Mouse (Mus musculus): ENCODE results near the gene Gm13889.

Gm13889 gene

DNA sequence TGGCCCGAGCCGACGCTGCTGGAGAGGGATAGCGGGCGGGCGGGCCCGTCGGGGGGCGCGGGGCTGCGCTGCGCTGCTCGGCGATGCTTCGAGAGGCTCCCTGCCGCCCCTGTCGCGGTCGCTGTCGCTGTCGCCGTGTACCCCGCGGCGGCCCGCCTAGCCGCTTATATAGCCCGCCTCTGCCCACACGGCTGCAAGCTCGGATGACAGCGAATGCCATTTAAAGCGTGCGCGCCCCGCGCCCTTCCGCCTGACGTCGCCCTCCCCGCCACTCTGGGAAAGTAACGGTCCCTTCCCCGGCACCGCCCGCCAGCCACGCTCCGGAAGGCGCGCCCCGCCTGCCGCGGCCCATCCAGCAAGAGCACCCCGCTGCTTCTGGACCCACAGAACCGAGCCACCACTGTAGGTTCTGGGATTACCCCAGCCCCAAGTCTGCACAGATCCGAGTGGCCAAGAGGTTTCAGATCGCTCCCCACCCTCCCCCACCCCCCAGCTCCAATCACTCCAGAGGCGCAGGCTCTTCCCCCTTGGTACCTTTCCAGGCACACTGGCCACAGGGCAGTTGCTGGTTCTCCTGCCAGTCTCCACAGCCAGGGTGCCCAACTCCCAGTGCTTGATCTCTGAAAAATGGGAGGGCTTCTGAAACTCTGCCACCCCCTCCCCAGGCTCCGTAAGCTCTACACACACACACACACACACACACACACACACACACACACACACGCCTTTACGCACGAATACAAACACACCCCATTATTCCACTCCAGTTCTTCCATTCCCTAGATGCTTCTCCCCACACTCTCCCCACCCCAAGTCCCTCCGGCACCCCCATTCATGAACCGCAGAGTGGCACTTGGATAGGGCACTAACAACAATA is at the start of gene Gm13889:
Gene Gm13889, minus strand, starts transcription at position 294 of the 877 bp plus-strand sequence.
- DNase-seq, result peak; percentile 74 to 77

DNA sequence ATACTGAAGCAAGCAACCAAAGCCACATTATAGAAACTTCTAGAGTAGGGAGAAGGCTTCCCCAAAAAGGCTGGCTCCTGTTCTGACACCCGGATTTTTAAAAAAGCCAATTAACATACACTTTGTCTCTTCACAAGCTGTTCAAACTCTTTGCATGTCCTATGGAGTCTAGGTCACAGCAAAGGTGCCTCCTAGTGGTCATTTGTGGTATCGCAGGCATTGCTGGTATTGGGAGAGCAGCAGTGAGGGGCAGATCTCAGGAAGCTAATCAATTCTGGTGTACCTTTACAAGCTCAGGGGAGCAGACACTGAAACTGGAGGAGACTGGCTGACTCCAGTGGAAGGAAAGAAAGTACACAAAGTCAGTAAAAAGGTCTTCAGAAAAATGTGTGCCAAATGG is 45.3 kb upstream of the Gm13889 start:
- DNase-seq, result peak; percentile 94 to 98

DNA sequence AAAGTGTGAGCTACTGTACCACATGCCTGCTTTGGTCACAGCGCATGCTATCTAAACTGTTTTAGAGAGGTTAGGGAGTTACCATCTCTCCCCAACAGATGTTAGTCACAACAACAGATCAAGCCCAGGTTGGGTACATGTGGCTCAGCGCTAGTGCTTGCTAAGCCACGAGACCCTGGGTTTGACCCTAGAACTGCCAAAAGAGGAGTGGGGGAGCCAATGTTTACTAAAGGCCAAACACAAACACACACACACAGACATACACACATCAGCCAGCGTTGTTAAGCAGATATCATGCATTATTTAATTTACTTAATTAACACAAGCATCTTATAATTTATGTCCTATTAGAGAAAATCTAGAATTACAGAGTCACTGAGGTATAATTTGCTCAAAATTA is 44.9 kb upstream of the Gm13889 start:
- no peak for DNase-seq

DNA sequence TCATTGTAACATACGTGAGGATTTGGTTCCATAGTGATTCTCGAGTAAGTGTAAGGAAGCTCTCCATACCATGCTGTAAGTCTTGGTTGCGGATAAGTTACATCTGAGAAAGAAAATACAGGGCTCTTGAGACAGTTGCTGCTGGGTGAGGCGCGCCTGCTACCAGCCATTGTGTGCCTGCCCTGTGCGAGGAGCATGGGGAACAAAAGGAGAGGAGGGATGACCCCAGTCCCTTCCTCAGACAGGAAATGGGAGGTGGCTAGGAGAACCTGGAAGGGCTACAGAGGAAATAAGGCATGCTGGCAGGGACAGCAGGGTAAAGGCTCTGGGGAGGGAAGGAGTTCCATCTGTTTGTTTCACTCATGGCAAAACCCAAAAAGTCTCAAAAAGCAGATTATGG is 44.4 kb upstream of the Gm13889 start:
- no peak for DNase-seq

DNA sequence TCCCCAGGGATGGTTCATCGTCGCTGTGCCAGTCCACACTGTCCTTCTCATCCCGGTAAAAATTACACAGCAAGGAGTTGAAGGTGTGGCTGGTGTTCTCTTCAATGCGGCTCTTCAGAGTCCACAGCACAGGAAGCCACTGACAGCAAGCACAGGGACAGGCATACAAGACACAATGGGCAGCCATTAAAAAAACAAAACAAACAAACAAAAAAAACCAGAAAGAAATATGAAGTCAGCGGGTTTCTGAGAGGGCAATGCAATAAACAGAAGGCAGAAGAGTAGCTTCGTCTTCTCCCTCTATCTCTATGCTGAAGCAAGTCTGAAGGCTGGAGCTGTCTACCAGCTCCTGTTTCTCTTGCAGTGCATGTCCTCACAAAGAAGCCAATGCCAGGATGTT is 39.3 kb upstream of the Gm13889 start, which contains the start of gene Gm27027:
Gene Gm27027, minus strand, starts transcription at position 101 of the 400 bp plus-strand sequence.
- no peak for DNase-seq

DNA sequence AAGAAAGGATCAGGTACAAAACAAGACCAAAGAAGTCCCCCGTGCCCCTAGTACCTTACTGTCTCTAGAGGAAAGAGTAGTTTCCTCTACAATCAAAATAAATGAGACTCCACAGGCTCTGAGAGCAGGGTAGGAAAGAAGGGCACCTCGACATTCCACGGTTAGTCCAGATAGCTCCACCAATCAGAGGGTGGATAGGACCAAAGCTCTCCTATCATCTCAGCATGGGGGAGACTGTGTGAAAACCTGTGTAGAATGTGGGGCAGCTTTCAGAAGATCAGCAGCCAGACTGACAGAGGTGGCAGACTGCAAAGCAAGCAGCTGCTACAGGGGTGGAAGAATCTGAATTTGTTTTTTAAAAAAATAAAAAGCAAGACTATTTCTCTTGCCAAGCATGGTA is 35.8 kb upstream of the Gm13889 start:
- no peak for DNase-seq

DNA sequence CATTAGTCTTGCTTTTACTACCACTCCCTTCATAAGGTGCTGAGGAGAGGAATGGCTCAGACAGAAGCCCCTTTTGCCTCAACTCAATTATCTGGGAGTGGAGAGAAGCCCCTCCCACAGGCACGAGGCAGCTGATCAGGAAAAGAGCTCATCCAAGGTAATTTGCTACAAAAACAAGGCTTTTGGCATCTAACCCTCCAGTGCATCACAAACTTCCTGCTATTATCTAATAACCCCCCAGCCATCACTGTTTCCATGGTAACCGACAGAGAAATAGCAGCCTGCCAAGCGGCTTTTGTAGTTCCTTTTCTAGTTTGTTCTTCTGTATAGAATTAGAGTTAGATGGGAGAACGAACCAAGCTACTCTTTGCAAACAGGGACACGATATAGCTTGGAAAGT is 35.3 kb upstream of the Gm13889 start:
- no peak for DNase-seq

DNA sequence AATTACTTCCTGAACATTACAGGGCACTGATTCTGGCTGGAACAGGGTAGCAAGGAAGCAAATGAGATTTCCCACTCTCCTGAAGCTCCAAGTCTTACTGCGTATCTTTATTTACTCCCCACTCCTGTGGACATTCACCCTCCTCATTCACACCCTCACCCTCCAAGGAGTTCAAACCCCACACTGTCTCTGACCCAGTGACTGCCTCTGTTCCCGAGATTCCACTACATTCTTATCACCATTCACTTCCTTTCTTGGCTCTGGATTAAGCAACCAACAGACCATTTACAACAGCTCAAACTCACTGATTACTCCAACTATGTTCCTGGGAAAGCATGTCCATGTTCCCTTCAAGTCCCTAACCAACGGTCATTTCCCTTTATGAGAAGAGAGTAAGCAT is 34.3 kb upstream of the Gm13889 start:
- no peak for DNase-seq

DNA sequence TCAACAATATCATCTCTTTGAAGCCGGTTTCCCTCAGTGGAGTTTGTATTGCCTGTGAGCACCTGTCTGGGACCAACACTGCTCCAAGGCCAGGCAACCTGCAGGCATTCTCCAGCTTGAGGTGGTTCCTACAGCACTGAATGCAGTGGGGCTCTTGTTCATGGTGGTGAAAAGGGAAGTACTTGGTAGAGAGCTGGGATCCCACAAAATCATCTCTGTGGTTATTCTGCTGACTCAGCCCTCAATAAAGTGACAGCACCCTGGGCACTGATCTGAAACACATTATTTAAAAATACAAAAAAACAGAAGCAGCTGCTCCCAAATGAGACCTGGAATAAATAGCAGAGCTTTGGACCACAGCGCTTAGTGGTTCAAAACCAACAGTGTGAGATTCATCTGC is 31.4 kb upstream of the Gm13889 start:
- DNase-seq, result no peak

DNA sequence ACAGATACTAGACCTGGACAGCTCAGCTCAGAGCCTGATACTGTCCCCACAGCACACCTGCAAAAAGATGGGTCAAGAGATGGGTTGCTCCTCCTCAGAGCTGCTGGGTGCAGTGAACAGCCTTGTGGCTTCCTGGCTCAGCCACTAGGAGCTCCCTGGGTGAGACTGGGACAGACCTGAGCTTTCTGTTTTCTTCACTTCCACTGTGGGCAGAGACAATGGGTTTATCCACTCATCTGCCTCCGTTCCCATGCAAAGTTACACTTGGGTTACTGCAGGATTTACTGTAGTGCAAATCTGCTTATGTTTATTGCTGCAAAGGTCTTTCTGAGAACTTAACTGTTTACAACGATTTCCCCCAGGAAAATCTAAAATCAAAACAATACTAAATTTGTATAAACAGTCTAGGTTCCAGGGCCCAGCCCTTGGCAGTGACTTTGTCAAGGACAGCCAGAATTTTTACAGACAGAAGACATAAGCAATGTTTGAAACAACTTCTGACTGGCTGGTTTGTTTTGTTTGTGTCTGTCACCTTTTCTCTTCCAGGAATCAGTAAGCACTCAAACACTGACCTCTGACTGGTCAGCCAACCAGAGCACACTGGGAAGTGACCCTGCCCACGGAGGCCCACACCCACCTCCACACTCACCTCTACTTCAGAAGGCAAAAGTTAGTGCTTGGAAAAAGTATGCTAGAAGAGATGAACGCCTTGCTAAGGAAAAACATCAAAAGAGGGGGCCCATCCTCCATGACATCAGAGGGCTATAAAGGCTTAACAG is 25.6 kb upstream of the Gm13889 start:
- no peak for DNase-seq

DNA sequence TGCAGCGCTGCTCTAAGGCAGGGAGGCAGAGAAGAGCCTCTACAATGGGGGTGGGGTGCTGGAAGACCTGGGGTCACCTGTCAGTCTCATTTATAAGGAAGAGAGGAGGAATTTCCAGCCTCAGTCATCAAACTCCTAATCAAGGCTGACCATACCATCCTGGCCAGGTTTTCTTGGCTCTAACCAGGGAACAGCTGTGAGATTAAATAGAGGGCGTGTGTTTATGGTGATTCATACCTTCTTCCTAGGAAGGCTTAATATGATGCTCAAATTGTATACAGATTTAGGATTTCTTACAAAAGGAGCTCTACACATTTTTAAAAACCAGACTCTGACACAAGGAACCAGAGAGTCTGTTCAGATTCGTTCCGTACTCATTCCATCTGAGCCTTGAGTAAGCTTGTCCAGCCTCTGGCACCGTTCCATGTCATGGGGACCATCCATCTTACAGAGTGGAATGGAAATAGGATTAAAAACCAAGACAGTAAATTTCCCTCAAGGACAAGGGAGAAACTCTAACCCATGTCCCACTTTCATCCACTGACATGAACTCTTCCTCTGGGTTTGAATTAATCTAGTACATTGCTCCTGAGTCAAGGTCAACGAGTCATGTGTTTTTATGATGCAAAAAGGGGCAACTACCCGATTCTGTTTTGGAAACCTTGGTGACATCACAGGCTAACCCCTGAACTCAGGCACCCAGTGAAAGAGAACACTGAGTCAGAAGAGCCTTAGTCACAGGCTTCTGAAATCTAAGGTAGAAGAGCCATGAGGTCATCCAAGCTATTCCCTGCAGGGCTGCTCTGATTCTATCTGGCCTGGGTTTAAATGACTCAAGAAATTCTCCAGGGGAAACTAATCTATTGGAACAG is 22.5 kb upstream of the Gm13889 start:
- DNase-seq, result peak; percentile 78 to 81

DNA sequence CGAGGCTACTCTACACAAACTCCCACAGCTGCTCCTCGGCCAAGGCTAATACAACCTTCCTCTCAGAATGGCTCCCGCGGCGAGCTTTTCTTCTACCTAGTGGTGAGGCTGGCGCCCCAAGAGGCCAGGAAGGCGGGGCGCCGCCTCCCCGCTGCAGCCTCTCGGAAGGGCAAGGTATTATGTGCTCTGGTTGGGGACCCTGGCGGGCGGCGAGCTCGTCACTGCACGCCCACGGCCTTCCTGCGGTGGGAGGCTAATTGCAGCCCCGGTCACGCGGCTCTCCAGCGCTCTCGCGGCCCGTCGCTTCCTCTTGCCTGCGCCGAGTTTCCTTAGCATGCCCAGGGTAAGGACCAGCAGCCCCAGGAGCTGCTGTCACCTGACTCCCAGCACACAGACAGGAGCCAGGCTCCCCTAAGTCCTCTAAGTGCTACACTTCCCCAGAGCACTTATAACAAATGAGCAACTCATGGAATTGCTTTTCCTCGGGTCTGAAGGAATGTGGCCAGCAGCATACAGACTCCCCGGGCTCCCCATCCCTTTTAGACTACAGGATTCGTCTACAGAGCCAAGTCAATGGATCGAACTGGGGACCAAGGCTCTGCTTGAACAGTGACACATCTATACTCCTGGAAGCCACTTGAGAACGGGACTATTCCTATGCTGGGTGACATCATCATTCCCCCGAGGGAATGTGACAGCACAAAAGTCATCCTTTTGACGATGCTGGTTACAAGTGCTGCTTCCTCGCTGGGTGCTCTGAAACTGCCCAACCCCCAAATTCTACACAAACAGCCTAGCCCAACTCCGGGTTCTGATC is 19.6 kb upstream of the Gm13889 start:
- peak; percentile 45 to 54 for DNase-seq

DNA sequence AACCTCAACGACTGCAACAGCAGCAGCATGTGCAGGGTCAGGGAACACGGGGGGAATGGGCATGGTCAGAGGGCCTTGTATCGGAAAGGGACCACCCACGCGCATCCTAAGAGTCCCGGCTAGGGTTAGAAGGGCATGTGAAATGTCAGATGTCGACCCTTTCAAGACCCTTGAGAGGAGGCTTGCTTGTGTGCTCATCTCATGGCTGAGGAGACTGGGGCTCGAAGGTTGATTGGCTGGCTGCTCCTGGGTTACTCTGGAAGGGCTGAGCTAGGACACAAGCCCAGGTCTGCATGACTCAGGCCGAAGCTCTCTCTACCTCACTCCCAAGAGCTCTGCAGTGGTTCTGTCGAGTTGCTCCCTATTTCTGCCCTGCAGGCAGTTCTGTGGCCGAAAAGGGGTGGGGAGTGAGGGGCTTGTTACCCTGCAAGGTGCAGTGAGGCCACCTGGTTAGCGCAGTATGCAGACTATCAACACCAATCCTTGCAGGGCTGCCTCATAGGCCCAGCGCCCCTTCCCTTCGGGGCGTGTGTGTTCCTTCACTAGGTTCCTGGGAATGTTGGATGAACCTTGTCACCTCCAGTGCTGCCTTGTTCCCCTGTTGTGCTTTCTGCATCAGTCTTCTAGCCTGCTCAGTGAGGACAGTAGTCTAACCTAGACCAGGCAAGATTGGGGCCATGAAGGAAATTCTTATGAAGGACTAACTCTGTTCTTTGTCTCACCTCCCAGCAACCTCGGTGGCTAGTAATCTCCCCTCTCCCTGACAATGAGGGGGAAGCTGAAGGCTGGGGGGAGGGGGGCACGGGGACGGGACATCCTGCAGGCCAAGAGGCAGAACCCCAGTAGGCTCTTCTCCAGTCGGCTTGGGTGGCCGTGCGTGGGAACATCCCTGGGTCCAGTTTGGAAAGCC is 18.8 kb upstream of the Gm13889 start:
- peak in 1 of 2 experiments; percentile 6 for DNase-seq

DNA sequence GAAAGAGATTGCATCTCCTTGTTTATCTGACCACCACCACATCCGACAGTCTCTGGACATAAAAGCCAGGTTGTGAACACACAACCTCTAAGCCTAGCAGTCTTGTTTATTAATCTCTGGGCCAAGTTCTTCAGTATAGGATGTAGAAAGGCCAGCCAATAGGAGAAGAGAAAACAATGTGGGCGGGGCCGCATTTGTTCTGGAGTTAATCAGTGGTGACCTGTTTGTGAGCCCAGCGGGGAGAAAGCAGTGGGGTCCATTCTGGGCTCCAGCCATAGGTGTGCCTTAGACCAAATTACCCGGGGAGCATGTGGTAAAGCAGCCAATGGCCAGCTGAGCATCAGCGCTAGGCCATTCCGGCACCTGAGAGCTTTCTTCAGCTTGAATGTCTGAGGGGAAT is 18.0 kb upstream of the Gm13889 start:
- DNase-seq, result peak in 1 of 2 experiments; percentile 16

DNA sequence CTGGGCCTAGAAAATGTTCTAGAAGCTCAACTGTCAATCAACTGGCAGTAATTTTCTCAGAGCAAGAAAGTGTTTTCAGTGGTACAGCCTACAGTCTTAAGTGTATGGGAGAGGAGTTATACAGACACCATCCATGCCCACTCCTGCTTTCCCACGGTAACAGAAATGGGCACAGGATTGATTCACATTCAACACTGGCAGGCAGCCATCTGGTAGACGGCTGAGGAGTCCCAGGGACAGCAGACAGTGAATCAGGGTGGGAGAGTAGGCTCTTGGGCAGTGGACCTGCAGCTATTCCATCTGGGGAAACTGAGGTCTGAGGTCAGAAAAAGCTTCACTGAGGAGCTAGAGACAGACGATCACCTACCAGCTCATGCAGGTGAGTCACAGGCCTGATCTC is 14.6 kb upstream of the Gm13889 start:
- DNase-seq, result peak in 1 of 2 experiments; percentile 29

DNA sequence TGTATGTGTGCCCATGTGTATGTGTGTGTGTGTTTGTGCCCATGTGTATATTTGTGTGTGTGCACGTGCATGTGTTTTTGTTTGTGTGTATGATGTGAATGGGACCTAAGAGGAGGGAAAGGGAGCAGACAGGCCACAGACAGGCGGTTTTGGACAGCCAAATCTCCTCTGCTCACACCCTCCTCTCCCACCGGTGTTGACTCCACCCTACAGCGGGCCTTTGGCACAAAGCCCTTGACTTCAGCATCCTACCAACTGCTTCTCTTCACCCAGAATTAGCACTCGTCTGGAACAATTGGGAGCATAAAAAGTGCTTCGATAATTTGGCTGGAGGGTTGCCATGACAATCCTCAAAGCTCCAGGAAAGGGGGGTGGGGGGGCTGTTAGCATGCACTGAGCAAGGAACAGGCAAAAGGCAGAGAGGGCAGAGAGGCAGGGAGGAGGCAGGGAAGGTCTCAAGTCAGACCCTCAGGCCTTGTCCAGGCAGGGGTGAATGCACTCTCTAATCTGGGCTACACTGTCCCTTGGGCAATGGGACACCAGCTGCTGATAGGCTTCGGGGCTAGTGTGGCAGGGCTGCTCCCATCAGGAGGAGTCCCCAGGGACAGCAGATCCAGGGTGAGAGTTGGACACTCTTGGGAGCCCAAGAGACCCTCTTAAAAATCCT is 7.6 kb upstream of the Gm13889 start:
- DNase-seq, result peak; percentile 81 to 86

DNA sequence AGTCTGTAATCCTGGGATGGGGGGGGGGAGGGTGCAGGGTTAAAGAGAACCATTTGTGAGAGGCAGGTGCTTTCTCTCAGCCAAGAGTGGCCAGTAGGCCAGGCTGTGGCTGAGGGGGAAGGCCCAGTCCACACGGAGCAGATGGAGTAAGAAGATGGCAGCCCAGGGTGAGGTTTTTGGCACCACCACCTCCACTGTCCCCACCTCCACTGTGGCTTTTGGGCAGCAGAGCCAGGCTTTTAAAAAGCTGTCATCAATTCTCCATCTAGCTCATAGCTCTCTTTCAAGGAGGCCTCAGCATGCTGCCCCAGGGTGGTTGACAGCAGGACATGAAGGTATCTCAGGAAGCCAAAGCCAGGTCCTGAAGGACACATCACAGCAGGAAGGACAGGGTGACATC is 6.8 kb upstream of the Gm13889 start:
- DNase-seq, result peak; percentile 73 to 74

DNA sequence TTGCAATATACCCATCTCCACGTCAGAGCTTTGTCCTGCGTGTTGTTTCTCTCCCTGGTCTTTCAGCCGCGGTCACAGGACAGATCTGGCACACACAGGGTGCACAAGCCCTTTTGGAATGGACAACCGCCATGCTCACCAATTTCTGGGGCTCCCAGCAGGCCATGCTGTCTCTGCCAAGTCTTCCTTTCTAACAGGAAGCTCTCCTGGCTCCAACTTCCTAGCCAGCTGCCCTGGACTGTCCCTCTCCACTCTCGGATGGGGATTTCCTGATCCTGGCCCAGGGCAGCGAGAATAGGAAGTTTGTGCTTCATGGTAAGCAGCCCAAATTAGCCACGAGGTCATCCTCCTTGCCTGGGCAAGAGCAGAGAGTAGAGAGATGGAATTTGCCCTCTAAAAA is 4.7 kb upstream of the Gm13889 start:
- DNase-seq, result peak; percentile 87 to 93

DNA sequence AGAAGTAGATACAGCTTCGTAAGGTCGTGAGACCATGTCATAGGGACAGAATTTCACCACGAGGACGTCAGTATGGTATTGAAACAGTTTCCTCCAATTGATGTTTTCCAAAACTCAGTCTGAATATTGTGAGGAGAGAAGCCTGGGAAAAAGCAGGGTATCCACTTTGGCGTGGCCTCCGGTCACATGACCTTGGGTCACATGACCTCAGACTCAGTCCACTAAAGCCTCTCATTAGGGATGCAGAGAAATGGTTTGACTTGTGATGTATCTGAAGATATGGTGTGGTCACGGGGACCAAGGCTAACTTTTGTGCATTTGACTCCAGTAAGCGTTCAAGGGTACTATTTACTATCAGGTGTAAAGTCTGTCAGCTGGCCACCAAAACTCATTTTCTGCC is 2.3 kb upstream of the Gm13889 start:
- no peak for DNase-seq

DNA sequence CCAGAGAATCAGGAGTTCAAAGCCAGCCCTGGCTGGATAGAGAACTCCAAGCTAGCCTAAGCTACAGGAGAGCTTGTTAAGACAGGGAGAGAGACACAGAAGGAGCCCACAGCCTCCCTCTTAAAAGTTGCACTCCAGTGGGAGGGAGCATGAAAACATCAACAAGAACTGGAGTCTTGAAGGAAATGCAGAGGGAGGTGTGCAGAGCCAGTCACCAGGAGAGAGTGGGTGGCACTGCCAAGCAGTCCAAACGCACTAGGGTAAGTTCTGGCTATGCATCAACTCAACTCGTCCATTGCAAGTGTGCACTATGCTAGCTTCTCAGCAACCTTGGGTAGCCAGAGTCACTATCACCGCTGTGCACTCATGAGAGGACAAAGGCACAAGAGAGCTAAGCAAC is 1.2 kb upstream of the Gm13889 start:
- DNase-seq, result no peak

Measured in cerebellum, postnatal 10 days (tissue).